Mouse (Mus musculus): ENCODE data around the gene Ago4. TPM values are rescaled to one million over a fixed set of nuclear protein-coding genes. Genes with fewer than 3 reads are reported as not detected.
"Not testable (repeated sequence)": the region's sequence is repeated elsewhere in the genome, so short reads cannot be mapped to it uniquely, and the experiment has no call there.

The Ago4 gene
- polyA plus RNA-seq, 1 experiment: 1.1 TPM

DNA sequence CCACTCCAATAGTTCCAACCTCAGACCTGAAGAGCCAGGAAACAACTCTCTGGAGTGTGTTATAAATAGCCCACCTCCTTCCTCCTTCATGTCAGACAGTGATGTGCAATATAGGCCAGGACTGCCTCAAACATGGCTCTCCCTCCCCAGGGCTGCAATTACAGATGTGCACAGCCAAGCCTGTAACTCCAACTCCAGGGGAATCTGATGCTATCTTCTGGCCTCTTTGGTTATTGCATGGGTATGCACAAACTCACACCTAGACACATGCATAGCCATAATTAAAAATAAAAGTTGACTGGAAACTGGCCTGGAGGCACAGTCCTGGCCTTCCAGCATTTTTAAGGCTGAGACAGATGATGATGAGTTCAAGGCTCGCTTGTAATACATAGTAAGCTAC is 11.7 kb upstream of the Ago4 start:
- H3K36me3 ChIP-seq (ENCODE audit: control insufficient read depth, insufficient read depth, low read length): no peaks in the 10 kb centered on the region
- WGBS: 89% methylated on average over 1 of the region's 1 CpGs

DNA sequence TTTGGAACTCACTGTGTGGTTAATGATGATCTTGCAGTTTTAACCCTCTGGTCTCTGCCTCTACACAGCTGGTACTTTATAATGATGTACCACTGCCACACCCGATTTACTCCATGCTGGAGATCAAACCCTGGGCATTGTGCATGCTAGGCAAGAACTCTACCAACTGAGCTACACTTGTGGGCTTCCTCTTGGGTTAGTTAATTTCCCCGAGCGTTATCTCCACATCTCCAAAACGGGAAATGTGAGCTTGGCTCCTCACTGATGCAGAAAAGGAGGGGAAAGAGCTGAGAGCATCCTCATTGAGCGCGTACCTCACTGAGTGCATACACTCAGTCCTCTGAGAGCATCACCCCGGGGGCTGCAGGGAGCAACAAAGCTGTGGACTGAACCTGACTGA is 9.6 kb upstream of the Ago4 start:
- Histone ChIP-seq H3K27ac (ENCODE audit: insufficient read depth, low read depth, low read length) (no peak overlapping the region), H3K27me3 (replicated peaks; ENCODE audit: control insufficient read depth, insufficient read depth, low read length) (no peaks in the 10 kb centered on the region), H3K36me3 (ENCODE audit: control insufficient read depth, insufficient read depth, low read length) (no peaks in the 10 kb centered on the region), H3K4me1 (ENCODE audit: control insufficient read depth, insufficient read depth, low read length) (no peaks in the 10 kb centered on the region), H3K4me3 (ENCODE audit: insufficient read depth, low read depth, low read length) (no peak overlapping the region)
- 65% methylated on average over 7 of the region's 7 CpGs for WGBS
- TF ChIP-seq CTCF (conservative IDR thresholded peaks at IDR 0.05; ENCODE audit: insufficient read depth, insufficient read length, low read depth, low read length) (no peak), POLR2A (IDR thresholded peaks at IDR 0.05; ENCODE audit: low read depth, low read length) (no peak)
- no peak for DNase-seq

More for the DNA sequence above, 11.7 kb upstream of the Ago4 start:
- Histone ChIP-seq H3K27ac (ENCODE audit: insufficient read depth, low read depth, low read length) (no peak overlapping the region), H3K4me3 (ENCODE audit: insufficient read depth, low read depth, low read length) (no peak overlapping the region), H3K4me1 (ENCODE audit: control insufficient read depth, insufficient read depth, low read length) (no peaks in the 10 kb centered on the region), H3K27me3 (replicated peaks; ENCODE audit: control insufficient read depth, insufficient read depth, low read length) (no peaks in the 10 kb centered on the region)
- TF ChIP-seq POLR2A (IDR thresholded peaks at IDR 0.05; ENCODE audit: low read depth, low read length): no peak
- TF ChIP-seq CTCF (conservative IDR thresholded peaks at IDR 0.05; ENCODE audit: insufficient read depth, insufficient read length, low read depth, low read length): no peak
- no peak for DNase-seq

DNA sequence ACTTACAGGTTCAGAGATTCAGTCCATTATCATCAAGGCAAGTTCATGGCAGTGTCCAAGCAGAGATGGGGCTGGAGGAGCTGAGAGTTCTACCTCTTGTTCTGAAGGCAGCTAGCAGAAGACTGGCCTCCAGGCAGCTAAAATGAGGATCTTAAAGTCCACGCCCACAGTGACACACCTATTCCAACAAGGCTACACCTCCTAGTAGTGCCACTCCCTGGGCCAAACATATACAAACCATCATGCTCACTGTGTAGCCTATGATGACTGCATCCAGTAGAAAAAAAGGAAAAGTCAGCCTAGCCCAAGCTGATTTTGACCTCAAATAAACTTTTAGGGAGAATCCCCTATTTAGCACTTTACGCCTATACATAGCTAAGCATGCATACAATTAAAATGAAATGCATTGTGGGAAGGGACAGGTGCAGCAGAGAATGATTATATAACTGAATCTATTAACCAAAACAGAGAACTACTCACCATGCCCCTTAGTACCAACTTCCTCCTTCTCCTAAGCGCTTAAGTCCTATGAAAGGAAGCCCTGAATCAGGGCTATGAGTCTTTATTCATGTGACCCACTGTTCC is 7.3 kb upstream of the Ago4 start:
- no peak for TF ChIP-seq POLR2A (IDR thresholded peaks at IDR 0.05; ENCODE audit: low read depth, low read length)
- no peak for TF ChIP-seq CTCF (conservative IDR thresholded peaks at IDR 0.05; ENCODE audit: insufficient read depth, insufficient read length, low read depth, low read length)
- Histone ChIP-seq H3K36me3 (ENCODE audit: control insufficient read depth, insufficient read depth, low read length) (no peaks in the 10 kb centered on the region), H3K4me3 (ENCODE audit: insufficient read depth, low read depth, low read length) (no peak overlapping the region), H3K27me3 (replicated peaks; ENCODE audit: control insufficient read depth, insufficient read depth, low read length) (no peaks in the 10 kb centered on the region), H3K27ac (ENCODE audit: insufficient read depth, low read depth, low read length) (no peak overlapping the region), H3K4me1 (ENCODE audit: control insufficient read depth, insufficient read depth, low read length) (no peaks in the 10 kb centered on the region)
- DNase-seq: no peak
- 84% methylated on average over 3 of the region's 3 CpGs for WGBS

DNA sequence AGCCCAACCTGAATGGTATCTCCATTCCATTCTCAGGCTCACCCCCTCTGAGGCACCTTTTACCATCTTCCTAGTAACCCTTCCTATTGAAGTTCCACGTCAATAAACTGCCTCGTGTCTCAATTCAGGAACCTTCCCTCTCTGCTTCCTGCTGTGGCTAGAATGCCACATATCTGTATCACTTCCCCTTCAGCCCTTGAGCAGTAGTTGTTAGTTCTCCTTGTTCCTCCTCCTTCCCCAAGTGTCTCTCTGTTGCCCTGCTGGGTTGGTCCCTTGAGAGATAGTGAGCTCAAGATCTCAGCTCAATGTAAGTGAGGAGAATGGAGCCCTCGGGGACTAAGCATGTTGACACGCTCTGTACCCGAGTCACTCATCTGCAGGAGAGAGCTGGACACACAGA is 3.6 kb upstream of the Ago4 start:
- no peak overlapping the region for H3K27ac ChIP-seq (ENCODE audit: insufficient read depth, low read depth, low read length)
- H3K27me3 ChIP-seq (replicated peaks; ENCODE audit: control insufficient read depth, insufficient read depth, low read length): no peaks in the 10 kb centered on the region; the same call in 1 of the 2 replicates
- H3K4me3 ChIP-seq (ENCODE audit: insufficient read depth, low read depth, low read length): no peak overlapping the region
- H3K4me1 ChIP-seq (ENCODE audit: control insufficient read depth, insufficient read depth, low read length): peaks cover 4% of the 10 kb centered on the region; the same call in 1 of the 2 replicates
- DNase-seq: no peak
- 59% methylated on average over 5 of the region's 5 CpGs for WGBS
- no peaks in the 10 kb centered on the region for H3K36me3 ChIP-seq (ENCODE audit: control insufficient read depth, insufficient read depth, low read length)
- no peak for TF ChIP-seq POLR2A (IDR thresholded peaks at IDR 0.05; ENCODE audit: low read depth, low read length)
- no peak for TF ChIP-seq CTCF (conservative IDR thresholded peaks at IDR 0.05; ENCODE audit: insufficient read depth, insufficient read length, low read depth, low read length)

DNA sequence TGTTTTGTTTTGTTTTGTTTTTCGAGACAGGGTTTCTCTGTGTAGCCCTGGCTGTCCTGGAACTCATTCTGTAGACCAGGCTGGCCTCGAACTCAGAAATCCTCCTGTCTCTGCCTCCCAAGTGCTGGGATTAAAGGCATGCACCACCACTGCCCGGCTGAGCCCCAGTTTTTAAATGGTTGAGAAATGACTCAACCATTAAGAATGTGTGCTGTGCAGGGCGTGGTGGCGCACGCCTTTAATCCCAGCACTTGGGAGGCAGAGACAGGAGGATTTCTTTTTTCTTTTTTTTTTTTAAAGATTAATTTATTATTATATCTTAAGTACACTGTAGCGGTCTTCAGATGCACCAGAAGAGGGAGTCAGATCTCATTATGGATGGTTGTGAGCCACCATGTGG is 2.4 kb upstream of the Ago4 start:
- WGBS: 94% methylated on average over 7 of the region's 7 CpGs
- not testable (repeated sequence) for H3K4me3 ChIP-seq (ENCODE audit: insufficient read depth, low read depth, low read length); DNase-seq; H3K27ac ChIP-seq (ENCODE audit: insufficient read depth, low read depth, low read length); H3K4me1 ChIP-seq (ENCODE audit: control insufficient read depth, insufficient read depth, low read length); H3K27me3 ChIP-seq (replicated peaks; ENCODE audit: control insufficient read depth, insufficient read depth, low read length); H3K36me3 ChIP-seq (ENCODE audit: control insufficient read depth, insufficient read depth, low read length)

DNA sequence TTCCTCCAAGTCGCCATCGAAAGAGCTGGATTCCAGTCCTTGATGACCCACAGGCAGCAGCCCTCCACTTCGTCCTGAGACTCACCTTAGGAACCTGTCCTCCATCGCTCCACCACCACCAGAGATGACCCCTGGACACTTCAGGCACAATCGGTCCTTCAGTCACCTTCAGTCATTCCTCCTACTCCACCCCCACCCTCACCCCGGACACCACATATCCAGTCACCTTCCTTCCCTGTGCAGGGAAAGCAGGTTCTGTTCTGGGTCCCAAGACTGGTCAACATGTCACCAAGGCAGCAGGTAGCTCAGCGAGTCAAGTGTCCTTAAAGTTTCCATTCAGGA is 428 bp upstream of the Ago4 start:
- Histone ChIP-seq H3K36me3 (ENCODE audit: control insufficient read depth, insufficient read depth, low read length) (no peaks in the 10 kb centered on the region), H3K4me3 (ENCODE audit: insufficient read depth, low read depth, low read length) (peak overlapping the region; percentile 63), H3K27ac (ENCODE audit: insufficient read depth, low read depth, low read length) (peak overlapping the region; percentile 67; the same call in 1 of the 2 replicates), H3K4me1 (ENCODE audit: control insufficient read depth, insufficient read depth, low read length) (peaks cover 4% of the 10 kb centered on the region; the same call in 1 of the 2 replicates), H3K27me3 (replicated peaks; ENCODE audit: control insufficient read depth, insufficient read depth, low read length) (no peaks in the 10 kb centered on the region; the same call in 1 of the 2 replicates)
- WGBS: 12% methylated on average over 7 of the region's 7 CpGs
- no peak for TF ChIP-seq CTCF (conservative IDR thresholded peaks at IDR 0.05; ENCODE audit: insufficient read depth, insufficient read length, low read depth, low read length)
- TF ChIP-seq POLR2A (IDR thresholded peaks at IDR 0.05; ENCODE audit: low read depth, low read length): no peak
- DNase-seq: no peak

DNA sequence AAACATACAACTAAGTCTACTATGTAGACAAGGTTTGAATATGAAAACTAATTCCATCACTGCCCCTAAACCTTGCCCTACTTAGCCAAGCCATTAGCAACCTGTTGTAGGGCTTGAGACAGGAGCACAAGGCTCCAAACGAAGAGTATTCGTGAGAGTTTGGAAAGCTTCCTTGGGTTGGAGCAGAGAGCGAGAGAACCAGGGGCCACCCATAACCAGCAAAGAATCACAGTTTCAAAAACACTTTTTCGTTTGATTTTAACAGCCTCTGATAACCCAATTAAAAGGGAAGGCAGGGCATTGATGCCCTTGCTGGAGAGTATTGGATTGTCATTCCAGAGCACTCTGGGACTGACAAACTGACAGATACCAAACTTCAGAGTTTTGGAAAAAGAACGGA is 980 bp downstream of the Ago4 start:
- Histone ChIP-seq H3K4me1 (ENCODE audit: control insufficient read depth, insufficient read depth, low read length) (peaks cover 4% of the 10 kb centered on the region; the same call in 1 of the 2 replicates), H3K27ac (ENCODE audit: insufficient read depth, low read depth, low read length) (no peak overlapping the region), H3K27me3 (replicated peaks; ENCODE audit: control insufficient read depth, insufficient read depth, low read length) (no peaks in the 10 kb centered on the region; the same call in 1 of the 2 replicates), H3K4me3 (ENCODE audit: insufficient read depth, low read depth, low read length) (peak overlapping the region; percentile 63), H3K36me3 (ENCODE audit: control insufficient read depth, insufficient read depth, low read length) (no peaks in the 10 kb centered on the region)
- 63% methylated on average over 5 of the region's 5 CpGs for WGBS
- no peak for DNase-seq
- TF ChIP-seq CTCF (conservative IDR thresholded peaks at IDR 0.05; ENCODE audit: insufficient read depth, insufficient read length, low read depth, low read length) (no peak), POLR2A (IDR thresholded peaks at IDR 0.05; ENCODE audit: low read depth, low read length) (no peak)
